Mouse (Mus musculus) sigmoid colon, adult 10 weeks (tissue): ENCODE measurements around the gene Epp13. TPM values are rescaled to one million over a fixed set of nuclear protein-coding genes. Genes with fewer than 3 reads are reported as not detected.

Source experiments
- polyA plus RNA-seq: library from polyadenylated mRNA; stranded (reverse); fragments of 350-450 nt; fragmentation: Illumina TruSeq; extraction: RNeasy Lipid Tissue Mini Kit (QIAGEN cat#74804); gene quantifications from one replicate; pipeline ENCODE4 v1.2.3, GENCODE M21; 2014; ENCODE audit warnings: low read depth, low replicate concordance

The Epp13 gene
- not detected for polyA plus RNA-seq

DNA sequence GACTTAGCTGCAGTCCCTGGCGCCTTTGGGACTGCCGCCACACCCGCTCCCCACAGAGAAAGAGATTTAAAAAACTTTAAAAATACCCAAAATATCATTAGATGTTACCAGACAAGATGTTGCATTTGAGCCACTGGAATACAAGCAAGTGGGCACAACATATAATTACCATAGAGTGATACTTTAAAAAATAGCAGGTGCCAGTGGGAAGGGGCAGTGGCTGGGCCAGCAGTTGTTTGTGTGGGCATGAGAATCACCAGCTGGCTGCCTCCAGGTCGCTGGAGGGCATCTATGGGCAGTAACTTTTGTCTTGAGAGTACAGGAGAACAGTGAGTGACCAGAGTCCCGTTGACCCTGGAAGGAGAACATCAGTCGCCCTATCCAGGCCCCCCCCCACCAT, at the start of gene Epp13:
Gene Epp13 (plus strand): TSS at position 301 of the 400 bp plus-strand sequence.

DNA sequence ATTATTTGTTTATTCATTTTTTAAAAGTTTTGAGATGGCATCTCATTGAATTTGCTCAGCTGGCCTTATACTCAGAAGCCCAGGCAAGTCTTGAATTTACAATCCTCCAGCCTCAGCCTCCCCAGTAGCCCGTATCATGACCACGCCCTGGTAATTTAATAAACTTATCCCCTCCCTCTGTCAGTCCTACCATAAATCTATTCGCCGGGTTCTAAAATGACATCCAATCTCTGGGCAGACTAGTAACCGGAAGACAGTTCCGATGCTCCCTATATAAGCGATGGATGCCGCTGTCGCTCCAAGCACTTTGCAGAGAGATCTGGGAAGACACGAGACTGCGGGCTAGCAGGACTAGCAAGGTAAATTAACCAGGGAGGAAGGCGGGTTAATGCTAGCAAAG, 30.5 kb upstream of the Epp13 start, which contains the start of gene Zscan5b:
Gene Zscan5b (plus strand): TSS at position 301 of the 400 bp plus-strand sequence.

DNA sequence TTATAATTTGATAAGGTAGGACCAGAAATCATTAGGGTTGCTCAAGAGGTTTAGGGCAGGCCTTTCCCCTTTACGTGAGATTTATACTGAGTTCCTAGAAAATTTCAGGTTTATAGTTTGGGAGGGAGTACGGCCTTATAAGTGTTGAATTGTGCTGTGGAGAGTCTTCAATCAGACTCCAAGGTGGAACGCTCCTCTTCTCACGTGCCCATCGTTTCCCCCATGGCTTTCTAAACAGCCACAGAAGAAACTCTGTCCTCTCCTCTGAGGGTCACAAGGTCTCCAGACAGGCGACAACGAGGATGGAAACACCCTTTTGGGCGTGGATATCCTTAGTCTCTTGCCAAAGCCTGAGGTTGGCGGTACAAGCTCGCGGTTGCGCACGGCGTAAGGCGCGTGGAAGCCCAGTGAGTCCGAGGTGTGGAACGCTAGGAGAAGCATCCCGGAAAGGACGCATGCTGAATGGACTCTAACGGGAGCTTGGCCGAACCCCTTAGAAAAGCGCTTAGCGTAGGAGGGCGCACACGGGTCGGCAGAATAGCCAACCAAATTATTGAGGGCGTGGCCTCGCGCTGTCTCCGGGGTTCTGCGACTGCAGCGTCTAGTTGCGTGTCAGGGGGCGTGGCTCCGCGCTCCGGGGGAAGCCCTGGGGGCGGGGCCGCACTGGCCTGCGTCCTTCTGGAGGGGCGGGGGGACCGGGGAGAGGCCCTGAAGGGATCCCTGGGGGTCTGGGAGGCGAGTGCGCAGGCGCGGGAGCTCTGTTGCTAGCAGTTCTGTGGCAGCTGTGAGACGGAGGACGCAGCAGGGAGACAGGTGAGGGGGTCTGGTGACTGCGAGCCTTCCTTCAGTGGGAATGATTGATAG, 33.6 kb downstream of the Epp13 start, which contains the start of gene Zfp667:
Gene Zfp667 (plus strand): TSS at position 738 of the 864 bp plus-strand sequence.

DNA sequence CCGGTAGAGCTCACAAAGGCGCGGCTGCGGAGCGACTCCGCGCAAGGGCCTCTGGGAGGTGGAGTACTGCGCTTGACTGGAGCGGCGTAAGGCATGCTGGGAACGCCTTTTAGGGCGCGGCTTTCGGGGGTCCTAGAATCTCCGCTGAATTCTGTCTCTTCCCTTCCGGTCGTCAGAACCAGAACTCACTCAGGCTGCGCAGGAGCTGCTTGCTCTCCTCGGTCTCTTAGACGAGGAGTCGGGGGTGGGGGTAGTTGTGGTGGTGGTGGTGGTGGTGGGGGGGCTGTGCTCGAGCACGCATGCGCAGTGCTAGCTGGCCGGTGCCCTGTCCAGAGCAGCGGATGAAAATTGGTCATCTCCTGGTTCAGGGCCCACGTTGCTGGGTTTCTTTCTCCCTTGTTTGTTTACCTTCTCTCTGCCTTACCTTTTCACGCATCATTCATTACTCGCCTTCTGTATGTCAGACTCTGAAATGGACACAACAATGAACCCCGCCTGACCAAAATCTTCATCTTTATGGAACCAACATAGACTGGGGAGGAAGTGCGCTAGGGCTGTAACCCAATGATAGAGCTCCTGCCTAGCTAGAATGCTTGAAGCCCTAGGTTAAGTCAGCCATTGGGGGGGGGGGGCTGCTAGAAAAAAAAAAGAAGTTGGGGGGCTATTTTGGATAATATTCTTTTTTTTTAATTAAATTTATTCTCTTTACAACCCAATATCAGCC, 78.9 kb downstream of the Epp13 start, which contains the start of gene Zfp583:
Gene Zfp583 (minus strand): TSS at position 53 of the 724 bp plus-strand sequence.

Other genes with a start within 250 kb of the Epp13 start
- not detected for gene Vmn1r65, start 241.7 kb upstream of the Epp13 start, polyA plus RNA-seq
- gene Nlrp4c, start 207.5 kb upstream of the Epp13 start, polyA plus RNA-seq = not detected
- gene Zfp787, start 96.7 kb upstream of the Epp13 start, polyA plus RNA-seq = 8.9 TPM
- gene Zfp444, start 80.5 kb upstream of the Epp13 start, polyA plus RNA-seq = 5.6 TPM
- not detected for gene Galp, start 55.6 kb upstream of the Epp13 start, polyA plus RNA-seq
- gene Zscan5b, start 30.4 kb upstream of the Epp13 start, polyA plus RNA-seq = not detected
- gene Zfp667, start 33.9 kb downstream of the Epp13 start, polyA plus RNA-seq = 8.4 TPM
- 2.6 TPM for gene Zfp583, start 78.6 kb downstream of the Epp13 start, polyA plus RNA-seq
- gene Gm3854, start 91.0 kb downstream of the Epp13 start, polyA plus RNA-seq = 0.13 TPM
- gene Zfp78, start 110.6 kb downstream of the Epp13 start, polyA plus RNA-seq = 3.2 TPM
- 8.6 TPM for gene Zfp28, start 130.6 kb downstream of the Epp13 start, polyA plus RNA-seq
- 0.57 TPM for gene Smim17, start 146.0 kb downstream of the Epp13 start, polyA plus RNA-seq
- not detected for gene Gm20715, start 157.6 kb downstream of the Epp13 start, polyA plus RNA-seq
- gene Olfr1344, start 186.0 kb downstream of the Epp13 start, polyA plus RNA-seq = not detected
- gene Olfr1336, start 203.5 kb downstream of the Epp13 start, polyA plus RNA-seq = not detected
- gene Olfr1346, start 214.4 kb downstream of the Epp13 start, polyA plus RNA-seq = not detected
- not detected for gene Olfr5, start 234.2 kb downstream of the Epp13 start, polyA plus RNA-seq
- not detected for gene Olfr1347, start 247.0 kb downstream of the Epp13 start, polyA plus RNA-seq